Mouse (Mus musculus) embryonic facial prominence, embryonic 13.5 days (tissue): ENCODE measurements around the gene Pigl. TPM values are rescaled to one million over a fixed set of nuclear protein-coding genes. Genes with fewer than 3 reads are reported as not detected.
"Not testable (repeated sequence)": the region's sequence is repeated elsewhere in the genome, so short reads cannot be mapped to it uniquely, and the experiment has no call there.

Experiments
- ATAC-seq: fragments of 200-750 bp; cut with Nextera tagmentation; 2 replicates; pipeline ENCODE4 v1.8.0; 2017; ENCODE audit warnings: low read depth; ENCODE audit not compliant: insufficient number of reproducible peaks, insufficient read depth, low FRiP score, low TSS enrichment
- H3K27ac ChIP-seq: fragments of 300-500 bp; sonication (generic); 2 replicates; pipeline ENCODE4 v1.5.1; 2015; ENCODE audit warnings: moderate library complexity, mild to moderate bottlenecking, inconsistent platforms
- H3K27me3 ChIP-seq: fragments of 300-500 bp; sonication (generic); 2 replicates; pipeline ENCODE4 v1.6.1; 2015; ENCODE audit warnings: mild to moderate bottlenecking, inconsistent platforms
- H3K36me3 ChIP-seq: fragments of 300-500 bp; sonication (generic); 2 replicates; pipeline ENCODE4 v1.6.1; 2015; ENCODE audit warnings: mild to moderate bottlenecking, inconsistent platforms
- H3K4me1 ChIP-seq: fragments of 300-500 bp; sonication (generic); 2 replicates; pipeline ENCODE4 v1.6.1; 2015; ENCODE audit warnings: inconsistent platforms
- H3K4me2 ChIP-seq: fragments of 300-500 bp; sonication (generic); 2 replicates; pipeline ENCODE4 v1.6.1; 2015; ENCODE audit warnings: moderate library complexity, mild to moderate bottlenecking, inconsistent platforms
- H3K4me3 ChIP-seq: fragments of 300-500 bp; sonication (generic); 2 replicates; pipeline ENCODE4 v1.5.1; 2015; ENCODE audit warnings: mild to moderate bottlenecking, inconsistent platforms
- H3K9ac ChIP-seq: fragments of 300-500 bp; sonication (generic); 2 replicates; pipeline ENCODE4 v1.6.1; 2015; ENCODE audit warnings: mild to moderate bottlenecking, inconsistent platforms
- H3K9me3 ChIP-seq: fragments of 300-500 bp; sonication (generic); 2 replicates; pipeline ENCODE4 v1.6.1; 2016; ENCODE audit warnings: inconsistent platforms
- WGBS: fragments of 180-500 bp; shearing (Covaris S2); methylation state at CpG from one replicate; pipeline ENCODE4 v1.1.7; 2015; ENCODE audit warnings: mixed read lengths; 5-methylcytosine and 5-hydroxymethylcytosine counted together
- polyA plus RNA-seq: library from polyadenylated mRNA; unstranded; fragments of >200 nt; fragmentation: Nextera tagmentation; extraction: Ambion mirVana; gene quantifications from 2 replicates; pipeline ENCODE4 v1.2.1, GENCODE M21; 2015

Gene Pigl
- polyA plus RNA-seq, 1 experiment from 2014 or later = 9.6 TPM

- H3K27ac ChIP-seq = no peak overlapping the region
- no peaks in the 10 kb centered on the region for H3K36me3 ChIP-seq
- H3K9ac ChIP-seq = no peak overlapping the region
- no peaks in the 10 kb centered on the region for H3K9me3 ChIP-seq
- peaks cover 8% of the 10 kb centered on the region for H3K4me1 ChIP-seq
- H3K4me3 ChIP-seq = no peak overlapping the region
- WGBS = 85% methylated on average over 2 of the region's 2 CpGs
- no peak for ATAC-seq
- H3K27me3 ChIP-seq = no peaks in the 10 kb centered on the region
- no peak overlapping the region for H3K4me2 ChIP-seq
Measured at GRCm38 (mm10) chr11:62498802-62499201, 40.5 kb downstream of the Pigl start.

GRCm38 (mm10) chr11:62500529-62500928 is 42.3 kb downstream of the Pigl start:
- WGBS = 89% methylated on average over 2 of the region's 2 CpGs
- Histone ChIP-seq H3K27me3 (no peaks in the 10 kb centered on the region), H3K4me1 (no peaks in the 10 kb centered on the region), H3K4me3 (no peak overlapping the region), H3K9me3 (no peaks in the 10 kb centered on the region), H3K9ac (no peak overlapping the region), H3K4me2 (no peak overlapping the region), H3K36me3 (no peaks in the 10 kb centered on the region), H3K27ac (no peak overlapping the region)
- no peak for ATAC-seq

GRCm38 (mm10) chr11:62507683-62508082 is 49.4 kb downstream of the Pigl start:
- no peak overlapping the region for H3K27ac ChIP-seq
- H3K9me3 ChIP-seq = no peaks in the 10 kb centered on the region
- no peak overlapping the region for H3K9ac ChIP-seq
- 0 out of 2 replicates have a peak, but pooled peaks cover 6% of the 10 kb centered on the region for H3K4me1 ChIP-seq
- H3K27me3 ChIP-seq = no peaks in the 10 kb centered on the region
- H3K36me3 ChIP-seq = 0 out of 2 replicates have a peak, but pooled peaks cover 3% of the 10 kb centered on the region
- no peak overlapping the region for H3K4me2 ChIP-seq
- WGBS = 93% methylated on average over 4 of the region's 4 CpGs
- no peak overlapping the region for H3K4me3 ChIP-seq
- no peak for ATAC-seq

GRCm38 (mm10) chr11:62508365-62508764 is 50.1 kb downstream of the Pigl start:
- not testable (repeated sequence) for H3K4me3 ChIP-seq, H3K4me2 ChIP-seq, H3K36me3 ChIP-seq, H3K27ac ChIP-seq, ATAC-seq, H3K27me3 ChIP-seq, H3K4me1 ChIP-seq, H3K9ac ChIP-seq, H3K9me3 ChIP-seq
- WGBS = 92% methylated on average over 13 of the region's 13 CpGs

GRCm38 (mm10) chr11:62508816-62509215 is 50.6 kb downstream of the Pigl start:
- H3K4me1 ChIP-seq, H3K36me3 ChIP-seq, H3K27me3 ChIP-seq, H3K9me3 ChIP-seq, H3K27ac ChIP-seq, ATAC-seq, H3K4me3 ChIP-seq, H3K4me2 ChIP-seq, H3K9ac ChIP-seq: not testable (repeated sequence)
- 95% methylated on average over 5 of the region's 5 CpGs for WGBS

- Histone ChIP-seq H3K27me3 (no peaks in the 10 kb centered on the region), H3K4me2 (no peak overlapping the region), H3K36me3 (0 out of 2 replicates have a peak, but pooled peaks cover 3% of the 10 kb centered on the region), H3K4me1 (0 out of 2 replicates have a peak, but pooled peaks cover 6% of the 10 kb centered on the region), H3K9ac (no peak overlapping the region), H3K9me3 (no peaks in the 10 kb centered on the region), H3K27ac (no peak overlapping the region), H3K4me3 (no peak overlapping the region)
- no peak for ATAC-seq
- 88% methylated on average over 3 of the region's 3 CpGs for WGBS
Measured at GRCm38 (mm10) chr11:62509571-62509970, 51.3 kb downstream of the Pigl start.

GRCm38 (mm10) chr11:62510956-62511355 is 52.7 kb downstream of the Pigl start:
- Histone ChIP-seq H3K9me3 (no peaks in the 10 kb centered on the region), H3K27ac (no peak overlapping the region), H3K4me1 (0 out of 2 replicates have a peak, but pooled peaks cover 6% of the 10 kb centered on the region), H3K36me3 (0 out of 2 replicates have a peak, but pooled peaks cover 3% of the 10 kb centered on the region), H3K27me3 (no peaks in the 10 kb centered on the region), H3K4me2 (no peak overlapping the region), H3K9ac (no peak overlapping the region), H3K4me3 (no peak overlapping the region)
- WGBS = 87% methylated on average over 5 of the region's 5 CpGs
- ATAC-seq = no peak

- no peak for ATAC-seq
Measured at GRCm38 (mm10) chr11:62511444-62512202, 53.4 kb downstream of the Pigl start.

GRCm38 (mm10) chr11:62512529-62513080 is 54.3 kb downstream of the Pigl start:
- ATAC-seq = no peak
- WGBS = 83% methylated on average over 8 of the region's 8 CpGs
- H3K36me3 ChIP-seq = 0 out of 2 replicates have a peak, but pooled peaks cover 3% of the 10 kb centered on the region

More at GRCm38 (mm10) chr11:62511444-62512202, 53.4 kb downstream of the Pigl start:
- H3K4me1 ChIP-seq = 0 out of 2 replicates have a peak, but pooled peaks cover 6% of the 10 kb centered on the region
- no peak overlapping the region for H3K4me3 ChIP-seq
- no peak overlapping the region for H3K27ac ChIP-seq
- H3K4me2 ChIP-seq = no peak overlapping the region
- H3K9me3 ChIP-seq = no peaks in the 10 kb centered on the region
- 71% methylated on average over 13 of the region's 13 CpGs for WGBS
- 0 out of 2 replicates have a peak, but pooled peaks cover 3% of the 10 kb centered on the region for H3K36me3 ChIP-seq
- H3K9ac ChIP-seq = no peak overlapping the region
- no peaks in the 10 kb centered on the region for H3K27me3 ChIP-seq

GRCm38 (mm10) chr11:62513311-62513710 is 55.1 kb downstream of the Pigl start:
- no peak overlapping the region for H3K27ac ChIP-seq
- no peaks in the 10 kb centered on the region for H3K27me3 ChIP-seq
- no peaks in the 10 kb centered on the region for H3K9me3 ChIP-seq
- H3K9ac ChIP-seq = no peak overlapping the region
- 0 out of 2 replicates have a peak, but pooled peaks cover 3% of the 10 kb centered on the region for H3K36me3 ChIP-seq
- ATAC-seq = no peak
- H3K4me3 ChIP-seq = no peak overlapping the region
- H3K4me1 ChIP-seq = 0 out of 2 replicates have a peak, but pooled peaks cover 11% of the 10 kb centered on the region
- WGBS = 78% methylated on average over 6 of the region's 6 CpGs
- H3K4me2 ChIP-seq = no peak overlapping the region

More at GRCm38 (mm10) chr11:62512529-62513080, 54.3 kb downstream of the Pigl start:
- no peak overlapping the region for H3K4me2 ChIP-seq
- H3K4me1 ChIP-seq = 0 out of 2 replicates have a peak, but pooled peaks cover 8% of the 10 kb centered on the region
- H3K9me3 ChIP-seq = no peaks in the 10 kb centered on the region
- no peak overlapping the region for H3K27ac ChIP-seq
- no peak overlapping the region for H3K9ac ChIP-seq
- H3K27me3 ChIP-seq = no peaks in the 10 kb centered on the region
- no peak overlapping the region for H3K4me3 ChIP-seq

GRCm38 (mm10) chr11:62518991-62519390 is 60.7 kb downstream of the Pigl start:
- no peak for ATAC-seq
- WGBS = 22% methylated on average over 2 of the region's 2 CpGs
- H3K27me3 ChIP-seq = no peaks in the 10 kb centered on the region
- no peaks in the 10 kb centered on the region for H3K9me3 ChIP-seq
- peaks cover 14% of the 10 kb centered on the region; the same call in 1 of the 2 replicates for H3K4me1 ChIP-seq
- H3K4me3 ChIP-seq = no peak overlapping the region
- no peak overlapping the region for H3K27ac ChIP-seq
- H3K36me3 ChIP-seq = no peaks in the 10 kb centered on the region
- no peak overlapping the region for H3K4me2 ChIP-seq
- H3K9ac ChIP-seq = peak overlapping the region; percentile 16; the same call in 1 of the 2 replicates
